Mouse (Mus musculus): ENCODE results near the gene Olig1. TPM values are rescaled to one million over a fixed set of nuclear protein-coding genes. Genes with fewer than 3 reads are reported as not detected.
A peak's percentile ranks its signal among the peaks of the same experiment; 100 is the strongest.

Gene Olig1
- not detected in 2 replicates for polyA plus RNA-seq (2012; ENCODE audit: insufficient read depth, insufficient read length, missing spikeins)

GRCm38 (mm10) chr16:91269468-91270211 lies at the start of gene Olig1:
TSS of gene Olig1 (plus strand) at chr16:91269772.
- peak within 1 kb of the TSS; percentile 12; the same call in 1 of the 2 replicates for H3K4me3 ChIP-seq (ENCODE audit: insufficient read depth, low read length)
- TF ChIP-seq POLR2A (IDR thresholded peaks at IDR 0.05; ENCODE audit: borderline replicate concordance, low read depth, low read length): no peak
- TF ChIP-seq CTCF (IDR thresholded peaks at IDR 0.05; ENCODE audit: low read depth, low read length): no peak

DNA sequence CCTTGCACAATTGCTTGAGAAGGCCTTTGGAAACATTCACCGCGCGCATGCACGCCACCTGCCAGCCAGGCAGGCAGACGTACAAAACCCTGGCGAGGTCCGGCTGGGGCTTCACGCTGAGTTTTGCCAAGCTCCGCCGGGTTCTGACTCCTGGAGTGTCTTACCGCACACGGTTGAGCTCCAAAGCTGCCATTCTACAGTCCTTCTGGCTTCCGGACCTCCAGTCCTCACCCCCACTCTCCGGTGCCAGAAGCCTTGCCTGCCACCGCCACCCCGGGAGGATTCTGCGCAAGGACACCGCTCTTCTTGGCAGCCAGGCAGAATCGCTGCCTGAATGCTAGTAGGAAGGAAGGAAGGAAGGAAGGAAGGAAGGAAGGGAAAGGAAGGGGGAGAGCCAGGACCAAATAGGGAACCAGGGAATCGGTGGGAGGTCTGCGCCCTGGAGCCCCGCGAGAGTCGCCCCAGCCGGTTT lies 47.4 kb upstream of the Olig1 start:
- TF ChIP-seq POLR2A (IDR thresholded peaks at IDR 0.05; ENCODE audit: borderline replicate concordance, low read depth, low read length): no peak
- TF ChIP-seq CTCF (IDR thresholded peaks at IDR 0.05; ENCODE audit: low read depth, low read length): no peak

More at GRCm38 (mm10) chr16:91269468-91270211, at the start of gene Olig1:
- Histone ChIP-seq H3K4me1 (ENCODE audit: control insufficient read depth, insufficient read depth, low read length) (peaks cover 4% of the 10 kb centered on the region; the same call in 1 of the 2 replicates), H3K27ac (ENCODE audit: insufficient read depth, low read depth, low read length) (no peak within 1 kb of the TSS)

GRCm38 (mm10) chr16:91222643-91223271 lies 46.8 kb upstream of the Olig1 start:
- no peak overlapping the region for H3K4me3 ChIP-seq (ENCODE audit: insufficient read depth, low read length)
- no peaks in the 10 kb centered on the region for H3K4me1 ChIP-seq (ENCODE audit: control insufficient read depth, insufficient read depth, low read length)
- TF ChIP-seq CTCF (IDR thresholded peaks at IDR 0.05; ENCODE audit: low read depth, low read length) (no peak), POLR2A (IDR thresholded peaks at IDR 0.05; ENCODE audit: borderline replicate concordance, low read depth, low read length) (no peak)
- H3K27ac ChIP-seq (ENCODE audit: insufficient read depth, low read depth, low read length): no peak overlapping the region

More for the DNA sequence above, 47.4 kb upstream of the Olig1 start:
- H3K4me3 ChIP-seq (ENCODE audit: insufficient read depth, low read length): no peak overlapping the region
- no peak overlapping the region for H3K27ac ChIP-seq (ENCODE audit: insufficient read depth, low read depth, low read length)
- no peaks in the 10 kb centered on the region for H3K4me1 ChIP-seq (ENCODE audit: control insufficient read depth, insufficient read depth, low read length)

DNA sequence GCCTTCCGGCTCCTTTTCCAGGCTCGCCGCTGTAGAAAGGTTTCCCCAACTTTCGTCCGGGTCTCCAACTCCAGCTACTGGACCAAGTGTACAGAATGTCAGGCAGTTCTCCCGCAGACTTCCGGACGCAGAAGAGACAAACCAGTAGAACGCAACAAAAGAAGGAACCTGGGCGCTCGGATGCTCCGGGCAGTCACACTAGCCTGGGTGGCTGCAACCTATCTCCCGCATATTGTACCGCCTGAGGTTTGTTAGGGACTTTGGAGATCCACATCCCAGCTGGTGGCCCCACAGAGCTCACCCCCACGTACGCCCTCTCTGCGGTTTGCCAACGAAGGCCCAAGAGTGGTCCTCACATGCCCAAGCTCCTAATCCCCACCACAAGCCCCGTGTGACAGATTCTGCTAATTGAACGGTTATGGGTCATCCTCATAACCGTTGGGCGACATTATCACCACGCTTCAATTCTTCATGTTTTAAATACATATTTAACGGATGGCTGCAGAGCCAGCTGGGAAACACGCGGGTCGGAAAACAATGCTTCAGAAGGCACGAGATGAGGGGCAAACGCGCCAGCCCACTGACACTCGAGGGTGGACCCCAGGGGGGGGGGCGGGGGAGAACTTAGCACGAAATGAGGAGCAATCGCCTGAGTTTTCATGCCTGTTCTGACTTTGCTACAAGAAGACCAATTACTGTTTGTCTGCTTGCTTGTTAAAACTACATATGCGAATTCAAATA lies 46.1 kb upstream of the Olig1 start:
- Histone ChIP-seq H3K4me3 (ENCODE audit: insufficient read depth, low read length) (no peak overlapping the region), H3K4me1 (ENCODE audit: control insufficient read depth, insufficient read depth, low read length) (no peaks in the 10 kb centered on the region), H3K27ac (ENCODE audit: insufficient read depth, low read depth, low read length) (no peak overlapping the region)
- TF ChIP-seq CTCF (IDR thresholded peaks at IDR 0.05; ENCODE audit: low read depth, low read length): no peak
- TF ChIP-seq POLR2A (IDR thresholded peaks at IDR 0.05; ENCODE audit: borderline replicate concordance, low read depth, low read length): no peak

GRCm38 (mm10) chr16:91224068-91224402 lies 45.5 kb upstream of the Olig1 start:
- Histone ChIP-seq H3K27ac (ENCODE audit: insufficient read depth, low read depth, low read length) (no peak overlapping the region), H3K4me1 (ENCODE audit: control insufficient read depth, insufficient read depth, low read length) (no peaks in the 10 kb centered on the region), H3K4me3 (ENCODE audit: insufficient read depth, low read length) (no peak overlapping the region)
- TF ChIP-seq POLR2A (IDR thresholded peaks at IDR 0.05; ENCODE audit: borderline replicate concordance, low read depth, low read length) (no peak), CTCF (IDR thresholded peaks at IDR 0.05; ENCODE audit: low read depth, low read length) (no peak)

- no peak overlapping the region for H3K4me3 ChIP-seq (ENCODE audit: insufficient read depth, low read length)
These were observed 44.9 kb upstream of the Olig1 start for GRCm38 (mm10) chr16:91224481-91225232.

DNA sequence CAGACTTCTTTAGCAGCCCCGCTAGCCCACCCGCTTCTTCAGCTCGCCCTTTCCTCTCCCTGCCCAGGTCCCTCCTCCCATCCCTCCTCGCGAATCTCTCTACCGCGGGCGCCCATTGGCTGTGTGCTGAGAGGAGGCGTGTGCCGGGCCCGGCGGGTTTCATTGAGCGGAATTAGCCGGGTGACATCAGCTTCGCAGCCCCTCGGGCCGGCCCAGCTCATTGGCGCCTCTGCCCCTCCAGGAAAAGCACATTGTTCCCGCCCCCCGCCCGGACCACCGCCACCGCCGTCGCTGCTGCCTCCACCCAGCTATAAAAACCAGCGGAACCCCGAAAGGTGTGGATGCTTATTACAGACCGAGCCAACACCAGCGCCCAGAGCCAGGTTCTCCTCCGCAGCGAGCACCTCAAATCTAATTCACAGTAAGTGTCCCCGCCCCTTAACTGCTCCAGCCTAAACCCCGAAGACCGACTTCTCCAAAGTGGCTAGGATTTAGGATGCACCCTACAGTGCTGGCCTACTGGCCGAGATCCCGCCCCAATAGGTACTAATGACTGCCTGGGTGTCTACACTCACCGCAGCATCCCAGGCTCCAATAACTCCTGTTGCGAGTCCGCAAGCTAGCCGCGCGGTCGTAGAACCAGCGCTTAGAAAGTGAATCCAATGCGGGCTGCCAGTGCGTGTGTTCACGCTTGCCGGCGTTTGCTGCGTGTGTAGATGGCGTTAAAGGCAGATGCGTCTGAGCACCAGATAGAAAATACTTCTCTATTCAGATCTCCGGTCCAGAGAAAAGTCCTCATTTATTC lies 44.1 kb upstream of the Olig1 start, which contains the start of gene Olig2:
TSS of gene Olig2 (plus strand) at position 225 of the 805 bp plus-strand sequence.
- H3K4me3 ChIP-seq (ENCODE audit: insufficient read depth, low read length): no peak within 1 kb of the TSS
- no peak within 1 kb of the TSS for H3K27ac ChIP-seq (ENCODE audit: insufficient read depth, low read depth, low read length)
- no peaks in the 10 kb centered on the region for H3K4me1 ChIP-seq (ENCODE audit: control insufficient read depth, insufficient read depth, low read length)
- TF ChIP-seq CTCF (IDR thresholded peaks at IDR 0.05; ENCODE audit: low read depth, low read length): no peak

More at GRCm38 (mm10) chr16:91224481-91225232, 44.9 kb upstream of the Olig1 start:
- TF ChIP-seq CTCF (IDR thresholded peaks at IDR 0.05; ENCODE audit: low read depth, low read length): no peak
- TF ChIP-seq POLR2A (IDR thresholded peaks at IDR 0.05; ENCODE audit: borderline replicate concordance, low read depth, low read length): no peak
- no peak overlapping the region for H3K27ac ChIP-seq (ENCODE audit: insufficient read depth, low read depth, low read length)
- no peaks in the 10 kb centered on the region for H3K4me1 ChIP-seq (ENCODE audit: control insufficient read depth, insufficient read depth, low read length)

DNA sequence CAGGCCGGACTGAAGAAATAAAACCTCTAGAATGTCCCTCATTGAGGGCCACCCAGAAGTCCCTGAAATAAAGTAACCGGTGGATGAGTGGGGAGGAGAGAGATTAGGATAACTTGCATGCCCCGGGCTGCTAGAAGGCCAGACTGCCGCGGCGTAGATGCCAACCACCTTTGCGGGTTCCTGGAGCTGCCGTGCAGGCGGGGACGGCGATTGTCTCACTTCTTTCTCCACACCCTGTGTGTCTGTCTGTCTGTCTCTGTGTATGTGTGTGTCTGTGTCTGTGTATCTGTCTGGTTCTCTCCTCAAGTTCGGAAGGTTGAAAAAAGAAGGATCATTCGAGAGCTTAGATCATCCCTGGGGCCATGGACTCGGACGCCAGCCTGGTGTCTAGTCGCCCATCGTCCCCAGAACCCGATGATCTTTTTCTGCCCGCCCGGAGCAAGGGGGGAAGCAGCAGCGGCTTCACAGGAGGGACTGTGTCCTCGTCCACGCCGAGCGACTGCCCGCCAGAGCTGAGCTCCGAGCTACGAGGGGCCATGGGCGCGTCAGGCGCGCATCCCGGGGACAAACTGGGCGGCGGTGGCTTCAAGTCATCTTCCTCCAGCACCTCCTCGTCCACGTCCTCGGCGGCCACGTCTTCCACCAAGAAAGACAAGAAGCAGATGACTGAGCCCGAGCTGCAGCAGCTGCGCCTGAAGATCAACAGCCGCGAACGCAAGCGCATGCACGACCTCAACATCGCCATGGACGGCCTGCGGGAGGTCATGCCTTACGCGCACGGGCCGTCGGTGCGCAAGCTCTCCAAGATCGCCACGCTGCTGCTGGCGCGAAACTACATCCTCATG lies 43.3 kb upstream of the Olig1 start:
- no peak for TF ChIP-seq POLR2A (IDR thresholded peaks at IDR 0.05; ENCODE audit: borderline replicate concordance, low read depth, low read length)
- no peak for TF ChIP-seq CTCF (IDR thresholded peaks at IDR 0.05; ENCODE audit: low read depth, low read length)
- H3K4me3 ChIP-seq (ENCODE audit: insufficient read depth, low read length): no peak overlapping the region
- H3K4me1 ChIP-seq (ENCODE audit: control insufficient read depth, insufficient read depth, low read length): no peaks in the 10 kb centered on the region
- no peak overlapping the region for H3K27ac ChIP-seq (ENCODE audit: insufficient read depth, low read depth, low read length)
